In genomic region chrX:109123762-109124161, GRCm38 (mm10) we compare ENCODE assay signal across 26 mouse cellular contexts.
"Had no signal": no experiment of that assay in that cellular context is flagged by ENCODE, and none has a peak within 500 bp of the region (broad histone marks: within the 10 kb centered on the region; RNA-seq: fewer than 3 reads in every experiment).

No protein-coding gene starts in this region.

- H3K4me3 ChIP-seq: embryonic facial prominence, embryonic 10.5 days; embryonic facial prominence, embryonic 12.5 days; embryonic facial prominence, embryonic 13.5 days; embryonic facial prominence, embryonic 15.5 days; erythroblast, embryonic 14.5 days; forebrain, embryonic 10.5 days; forebrain, embryonic 12.5 days; gastrocnemius, adult 2 months; heart, adult 2 months; heart, embryonic 10.5 days had no signal

- DNase-seq: cerebellum, adult 2 months; cerebellum, adult 8-10 months; cerebellum, adult 9-10 months; cerebellum, adult 9-11 months; cerebellum, postnatal 14 days; cerebellum, postnatal 25 days; cerebellum, postnatal 36 days; embryo, embryonic 11 days; forebrain, postnatal 0 days; gastrocnemius, adult 2 months; gastrocnemius, postnatal 10 days; gastrocnemius, postnatal 14 days; gastrocnemius, postnatal 25 days; gastrocnemius, postnatal 36 days; heart, adult 11 months; heart, adult 18-20 months; heart, adult 2 months had no signal

- H3K4me1 ChIP-seq: embryonic facial prominence, embryonic 13.5 days; embryonic facial prominence, embryonic 15.5 days; forebrain, embryonic 12.5 days had no signal

- H3K27ac ChIP-seq: embryonic facial prominence, embryonic 10.5 days; embryonic facial prominence, embryonic 12.5 days; embryonic facial prominence, embryonic 13.5 days; embryonic facial prominence, embryonic 15.5 days; forebrain, embryonic 10.5 days; forebrain, embryonic 12.5 days; gastrocnemius, adult 2 months; heart, adult 2 months; heart, embryonic 10.5 days had no signal

- H3K9ac ChIP-seq: embryonic facial prominence, embryonic 12.5 days; embryonic facial prominence, embryonic 13.5 days; embryonic facial prominence, embryonic 15.5 days; forebrain, embryonic 12.5 days; forebrain, postnatal 0 days had no signal

- ATAC-seq: forebrain, postnatal 0 days had no signal

- H3K27me3 ChIP-seq: embryonic facial prominence, embryonic 12.5 days; embryonic facial prominence, embryonic 13.5 days; embryonic facial prominence, embryonic 15.5 days; forebrain, embryonic 12.5 days had no signal

- H3K36me3 ChIP-seq: embryonic facial prominence, embryonic 10.5 days; embryonic facial prominence, embryonic 12.5 days; embryonic facial prominence, embryonic 13.5 days; embryonic facial prominence, embryonic 15.5 days; forebrain, embryonic 12.5 days; heart, embryonic 10.5 days had no signal

- H3K4me2 ChIP-seq: embryonic facial prominence, embryonic 12.5 days; embryonic facial prominence, embryonic 13.5 days; embryonic facial prominence, embryonic 15.5 days; forebrain, embryonic 12.5 days; heart, embryonic 11.5 days had no signal

- H3K9me3 ChIP-seq: embryonic facial prominence, embryonic 10.5 days; embryonic facial prominence, embryonic 12.5 days; embryonic facial prominence, embryonic 13.5 days; embryonic facial prominence, embryonic 15.5 days; forebrain, embryonic 10.5 days; forebrain, embryonic 12.5 days; heart, embryonic 10.5 days had no signal
